Mouse (Mus musculus) intestine, postnatal 0 days (tissue): ENCODE results near the gene Crim1. TPM values are rescaled to one million over a fixed set of nuclear protein-coding genes. Genes with fewer than 3 reads are reported as not detected.

Experiments used
- ATAC-seq: fragments of 200-750 bp; cut with Nextera tagmentation; 2 replicates; pipeline ENCODE4 v1.8.0; 2017; ENCODE audit warnings: mild to moderate bottlenecking, moderate TSS enrichment, moderate library complexity
- H3K27ac ChIP-seq: fragments of 300-500 bp; sonication (generic); 2 replicates; pipeline ENCODE4 v1.5.1; 2014; ENCODE audit warnings: mild to moderate bottlenecking, low read depth, low read length, moderate library complexity
- H3K27me3 ChIP-seq: fragments of 300-500 bp; sonication (generic); replicated peaks from 2 replicates; pipeline ENCODE4 v1.6.1; 2014; ENCODE audit warnings: low read length, mixed read lengths; ENCODE audit not compliant: control insufficient read depth, insufficient read depth
- H3K36me3 ChIP-seq: fragments of 300-500 bp; sonication (generic); 2 replicates; pipeline ENCODE4 v1.6.1; 2014; ENCODE audit warnings: mild to moderate bottlenecking, moderate library complexity; ENCODE audit not compliant: control insufficient read depth, insufficient read depth
- H3K4me1 ChIP-seq: fragments of 300-500 bp; sonication (generic); replicated peaks from 2 replicates; pipeline ENCODE4 v1.6.1; 2014; ENCODE audit warnings: antibody characterized with exemption, low read length, mixed read lengths; ENCODE audit not compliant: control insufficient read depth, insufficient read depth
- H3K4me2 ChIP-seq: fragments of 300-500 bp; sonication (generic); replicated peaks from 2 replicates; pipeline ENCODE4 v1.6.1; 2014; ENCODE audit warnings: low read depth, mild to moderate bottlenecking, moderate library complexity
- H3K4me3 ChIP-seq: fragments of 300-500 bp; sonication (generic); 2 replicates; pipeline ENCODE4 v1.5.1; 2014; ENCODE audit warnings: low read depth, low read length
- H3K9ac ChIP-seq: fragments of 300-500 bp; sonication (generic); 2 replicates; pipeline ENCODE4 v1.6.1; 2014; ENCODE audit warnings: mild to moderate bottlenecking, low read depth, low read length
- H3K9me3 ChIP-seq: fragments of 300-500 bp; sonication (generic); 2 replicates; pipeline ENCODE4 v1.6.1; 2016; ENCODE audit warnings: mixed run types; ENCODE audit not compliant: control insufficient read depth
- CTCF ChIP-seq: sonication (generic); IDR thresholded peaks from 2 replicates; pipeline ENCODE4 v1.5.1; 2016; ENCODE audit warnings: low read depth, mild to moderate bottlenecking, control low read depth, antibody characterized with exemption, moderate library complexity
- WGBS: fragments of 180-500 bp; shearing (Covaris S2); extraction: QIAGEN DNeasy Blood & Tissue Kit; methylation state at CpG from one replicate; pipeline ENCODE4 v1.1.7; 2014; 5-methylcytosine and 5-hydroxymethylcytosine counted together
- polyA plus RNA-seq: library from polyadenylated mRNA; unstranded; fragments of >200 nt; fragmentation: Nextera tagmentation; extraction: Ambion mirVana; gene quantifications from 2 replicates; pipeline ENCODE4 v1.2.1, GENCODE M21; 2015

Crim1 gene
- polyA plus RNA-seq, 1 experiment from 2014 or later: 7.7 TPM

GRCm38 (mm10) chr17:78292827-78293488 lies 92.9 kb downstream of the Crim1 start:
- no peak overlapping the region for H3K4me2 ChIP-seq
- ATAC-seq: no peak
- TF ChIP-seq CTCF: no peak
- no peaks in the 10 kb centered on the region for H3K9me3 ChIP-seq
- WGBS: 95% methylated on average over 10 of the region's 10 CpGs
- no peak overlapping the region for H3K4me3 ChIP-seq
- H3K27ac ChIP-seq: no peak overlapping the region
- H3K9ac ChIP-seq: no peak overlapping the region
- H3K36me3 ChIP-seq: peaks cover 13% of the 10 kb centered on the region
- no peaks in the 10 kb centered on the region for H3K4me1 ChIP-seq
- no peaks in the 10 kb centered on the region for H3K27me3 ChIP-seq

- 81% methylated on average over 7 of the region's 7 CpGs for WGBS
- no peak for ATAC-seq
Observed at GRCm38 (mm10) chr17:78295979-78296378, 95.9 kb downstream of the Crim1 start.

GRCm38 (mm10) chr17:78298140-78298539 lies 98.1 kb downstream of the Crim1 start:
- Histone ChIP-seq H3K4me2 (no peak overlapping the region), H3K4me1 (no peaks in the 10 kb centered on the region), H3K27me3 (no peaks in the 10 kb centered on the region), H3K4me3 (no peak overlapping the region), H3K9me3 (no peaks in the 10 kb centered on the region), H3K9ac (no peak overlapping the region), H3K27ac (no peak overlapping the region), H3K36me3 (peaks cover 7% of the 10 kb centered on the region; the same call in 1 of the 2 replicates)
- 64% methylated on average over 5 of the region's 5 CpGs for WGBS
- TF ChIP-seq CTCF: peak; percentile 70
- no peak for ATAC-seq

More at GRCm38 (mm10) chr17:78295979-78296378, 95.9 kb downstream of the Crim1 start:
- peaks cover 13% of the 10 kb centered on the region for H3K36me3 ChIP-seq
- no peaks in the 10 kb centered on the region for H3K27me3 ChIP-seq
- no peak overlapping the region for H3K27ac ChIP-seq
- H3K9ac ChIP-seq: no peak overlapping the region
- H3K9me3 ChIP-seq: no peaks in the 10 kb centered on the region
- no peaks in the 10 kb centered on the region for H3K4me1 ChIP-seq
- H3K4me3 ChIP-seq: no peak overlapping the region
- H3K4me2 ChIP-seq: no peak overlapping the region
- no peak for TF ChIP-seq CTCF

GRCm38 (mm10) chr17:78298967-78299540 lies 99.0 kb downstream of the Crim1 start:
- Histone ChIP-seq H3K9ac (no peak overlapping the region), H3K27me3 (no peaks in the 10 kb centered on the region), H3K9me3 (no peaks in the 10 kb centered on the region), H3K4me3 (no peak overlapping the region), H3K4me2 (no peak overlapping the region), H3K36me3 (peaks cover 13% of the 10 kb centered on the region; the same call in 1 of the 2 replicates), H3K4me1 (no peaks in the 10 kb centered on the region), H3K27ac (no peak overlapping the region)
- 24% methylated on average over 8 of the region's 8 CpGs for WGBS
- ATAC-seq: no peak
- no peak for TF ChIP-seq CTCF

- 89% methylated on average over 2 of the region's 2 CpGs for WGBS
- H3K4me3 ChIP-seq: no peak overlapping the region
- no peaks in the 10 kb centered on the region for H3K9me3 ChIP-seq
- no peaks in the 10 kb centered on the region for H3K27me3 ChIP-seq
- TF ChIP-seq CTCF: no peak
- H3K4me2 ChIP-seq: no peak overlapping the region
- no peak overlapping the region for H3K27ac ChIP-seq
- no peaks in the 10 kb centered on the region for H3K4me1 ChIP-seq
- ATAC-seq: no peak
- peaks cover 18% of the 10 kb centered on the region; the same call in 1 of the 2 replicates for H3K36me3 ChIP-seq
- no peak overlapping the region for H3K9ac ChIP-seq
Observed at GRCm38 (mm10) chr17:78303053-78303452, 103.0 kb downstream of the Crim1 start.

GRCm38 (mm10) chr17:78304059-78304458 lies 104.0 kb downstream of the Crim1 start:
- Histone ChIP-seq H3K9ac (no peak overlapping the region), H3K4me3 (no peak overlapping the region), H3K36me3 (peaks cover 18% of the 10 kb centered on the region; the same call in 1 of the 2 replicates), H3K27ac (no peak overlapping the region), H3K9me3 (no peaks in the 10 kb centered on the region), H3K4me2 (no peak overlapping the region), H3K27me3 (no peaks in the 10 kb centered on the region), H3K4me1 (no peaks in the 10 kb centered on the region)
- no peak for TF ChIP-seq CTCF
- WGBS: 75% methylated on average over 13 of the region's 13 CpGs
- no peak for ATAC-seq
